Mouse (Mus musculus) stomach, embryonic 14.5 days (tissue): ENCODE results near the gene Grik5. TPM values are rescaled to one million over a fixed set of nuclear protein-coding genes. Genes with fewer than 3 reads are reported as not detected.

ENCODE experiments used
- ATAC-seq: fragments of 200-750 bp; cut with Nextera tagmentation; 2 replicates; pipeline ENCODE4 v1.8.0; 2017; ENCODE audit warnings: low read depth, moderate TSS enrichment; ENCODE audit not compliant: insufficient number of reproducible peaks, insufficient read depth, low FRiP score
- H3K27ac ChIP-seq: fragments of 300-500 bp; sonication (generic); 2 replicates; pipeline ENCODE4 v1.5.1; 2014; ENCODE audit warnings: mild to moderate bottlenecking, low read length, moderate library complexity, mixed read lengths
- H3K27me3 ChIP-seq: fragments of 300-500 bp; sonication (generic); 2 replicates; pipeline ENCODE4 v1.6.1; 2014; ENCODE audit warnings: low read length, control low read depth, mixed read lengths; ENCODE audit not compliant: control insufficient read depth, insufficient read depth
- H3K36me3 ChIP-seq: fragments of 300-500 bp; sonication (generic); 2 replicates; pipeline ENCODE4 v1.6.1; 2014; ENCODE audit warnings: mild to moderate bottlenecking, control low read depth, low read length, moderate library complexity, mixed read lengths; ENCODE audit not compliant: control insufficient read depth, insufficient read depth
- H3K4me1 ChIP-seq: fragments of 300-500 bp; sonication (generic); 2 replicates; pipeline ENCODE4 v1.6.1; 2014; ENCODE audit warnings: low read length, control low read depth, mixed read lengths; ENCODE audit not compliant: control insufficient read depth, insufficient read depth
- H3K4me2 ChIP-seq: fragments of 300-500 bp; sonication (generic); replicated peaks from 2 replicates; pipeline ENCODE4 v1.6.1; 2014; ENCODE audit warnings: low read depth, low read length, control low read depth
- H3K4me3 ChIP-seq: fragments of 300-500 bp; sonication (generic); 2 replicates; pipeline ENCODE4 v1.5.1; 2014; ENCODE audit warnings: low read depth, low read length, control low read depth
- H3K9ac ChIP-seq: fragments of 300-500 bp; sonication (generic); replicated peaks from 2 replicates; pipeline ENCODE4 v1.6.1; 2014; ENCODE audit warnings: low read depth, mild to moderate bottlenecking, control low read depth, low read length, moderate library complexity, mixed read lengths
- H3K9me3 ChIP-seq: fragments of 300-500 bp; sonication (generic); 2 replicates; pipeline ENCODE4 v1.6.1; 2016; ENCODE audit warnings: low read depth, low read length, control low read depth; ENCODE audit not compliant: control insufficient read depth
- WGBS: fragments of 180-500 bp; shearing (Covaris S2); extraction: QIAGEN DNeasy Blood & Tissue Kit; methylation state at CpG from one replicate; pipeline ENCODE4 v1.1.7; 2014; 5-methylcytosine and 5-hydroxymethylcytosine counted together
- polyA plus RNA-seq: library from polyadenylated mRNA; unstranded; fragments of >200 nt; fragmentation: Nextera tagmentation; extraction: Ambion mirVana; gene quantifications from 2 replicates; pipeline ENCODE4 v1.2.1, GENCODE M21; 2014

Gene Grik5
- polyA plus RNA-seq: 12.3 and 13.0 TPM in 2 replicates

DNA sequence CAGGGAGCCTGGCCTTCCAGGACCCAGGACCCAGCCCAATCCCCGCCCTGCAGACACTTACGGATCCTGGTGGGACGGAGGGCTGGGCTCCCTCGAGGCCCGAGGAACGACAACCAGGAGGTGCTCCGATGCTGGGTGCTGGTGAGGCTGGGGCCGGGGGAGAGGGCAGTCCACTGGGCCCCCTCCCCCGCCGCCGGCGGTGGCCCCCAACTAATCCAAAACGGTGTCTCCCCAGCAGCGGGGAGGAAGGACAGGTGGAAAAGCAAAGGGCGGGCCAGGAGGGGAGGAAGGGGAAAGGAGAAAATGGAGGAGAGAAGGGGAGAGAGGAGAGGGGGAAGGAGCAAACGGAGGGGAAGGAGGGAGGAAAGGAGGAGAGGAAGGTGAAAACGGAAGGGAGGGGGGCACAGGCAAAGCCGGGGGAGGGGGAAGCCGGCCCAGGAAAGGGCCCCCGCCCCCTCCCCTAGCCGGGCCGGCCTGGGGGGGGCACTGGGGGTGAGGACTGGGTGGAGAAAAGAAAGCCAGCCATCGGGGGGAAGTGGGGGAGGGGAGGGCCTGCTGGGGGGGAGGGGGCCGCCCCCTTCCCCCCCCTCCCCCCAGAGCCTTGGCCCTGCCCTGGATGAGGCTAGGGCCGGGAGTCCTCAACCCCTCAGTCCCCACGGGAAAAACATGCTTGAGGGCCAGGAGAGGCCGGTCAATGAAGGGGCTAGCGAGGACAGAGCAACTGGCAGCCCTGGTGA lies at the start of gene Grik5, which contains the start of gene Zfp574:
Grik5 (minus strand) TSS at position 368 of the 737 bp plus-strand sequence.
Zfp574 (plus strand) TSS at position 589 of the 737 bp plus-strand sequence.
- Histone ChIP-seq H3K9ac (peak within 1 kb of the TSS; percentile 72), H3K4me3 (peak within 1 kb of the TSS; percentile 66), H3K9me3 (no peaks in the 10 kb centered on the region), H3K4me2 (peak within 1 kb of the TSS; percentile 93), H3K4me1 (peaks cover 23% of the 10 kb centered on the region), H3K27me3 (no peaks in the 10 kb centered on the region), H3K36me3 (peaks cover 8% of the 10 kb centered on the region), H3K27ac (peak within 1 kb of the TSS; percentile 83)
- ATAC-seq: no peak
- under 1% methylated on average over 26 of the region's 28 CpGs for WGBS

DNA sequence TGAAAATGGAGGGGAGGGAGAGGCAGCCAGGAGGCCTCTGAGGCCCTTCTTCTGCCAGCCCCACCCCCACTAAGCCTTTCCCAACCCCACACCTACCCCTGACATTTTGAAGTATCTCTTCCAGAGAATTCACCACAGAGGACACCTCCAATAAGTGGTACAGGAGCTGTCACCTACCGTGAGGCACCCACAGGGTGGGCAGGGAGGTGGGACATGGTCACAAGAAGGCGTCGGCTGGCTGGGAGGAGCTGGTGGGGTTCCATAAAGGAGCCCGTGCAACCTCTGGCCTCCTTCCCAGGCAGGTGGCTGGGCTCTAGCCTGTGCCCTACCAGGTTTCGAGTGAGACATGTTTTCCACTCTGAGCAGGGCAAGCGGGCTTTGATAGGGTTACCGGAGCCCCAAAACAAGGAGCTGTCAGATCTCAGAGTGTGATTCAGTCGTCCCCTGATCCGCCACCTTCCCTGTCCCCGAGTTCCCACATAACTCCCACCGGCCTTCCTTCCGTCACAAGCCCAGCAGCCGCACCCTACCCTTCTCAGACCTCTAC lies 49.2 kb upstream of the Grik5 start:
- H3K9me3 ChIP-seq: no peaks in the 10 kb centered on the region
- no peak for ATAC-seq
- H3K4me2 ChIP-seq: no peak overlapping the region
- no peak overlapping the region for H3K9ac ChIP-seq
- no peaks in the 10 kb centered on the region; the same call in 1 of the 2 replicates for H3K4me1 ChIP-seq
- H3K36me3 ChIP-seq: no peaks in the 10 kb centered on the region
- WGBS: 63% methylated on average over 13 of the region's 13 CpGs
- no peaks in the 10 kb centered on the region for H3K27me3 ChIP-seq
- no peak overlapping the region for H3K27ac ChIP-seq
- no peak overlapping the region for H3K4me3 ChIP-seq

GRCm38 (mm10) chr7:25120061-25120834 lies 48.1 kb upstream of the Grik5 start:
- no peak for ATAC-seq
- Histone ChIP-seq H3K4me1 (no peaks in the 10 kb centered on the region; the same call in 1 of the 2 replicates), H3K36me3 (no peaks in the 10 kb centered on the region), H3K4me2 (no peak overlapping the region), H3K27me3 (no peaks in the 10 kb centered on the region), H3K4me3 (no peak overlapping the region), H3K9ac (no peak overlapping the region), H3K27ac (no peak overlapping the region), H3K9me3 (no peaks in the 10 kb centered on the region)
- WGBS: 62% methylated on average over 25 of the region's 25 CpGs

DNA sequence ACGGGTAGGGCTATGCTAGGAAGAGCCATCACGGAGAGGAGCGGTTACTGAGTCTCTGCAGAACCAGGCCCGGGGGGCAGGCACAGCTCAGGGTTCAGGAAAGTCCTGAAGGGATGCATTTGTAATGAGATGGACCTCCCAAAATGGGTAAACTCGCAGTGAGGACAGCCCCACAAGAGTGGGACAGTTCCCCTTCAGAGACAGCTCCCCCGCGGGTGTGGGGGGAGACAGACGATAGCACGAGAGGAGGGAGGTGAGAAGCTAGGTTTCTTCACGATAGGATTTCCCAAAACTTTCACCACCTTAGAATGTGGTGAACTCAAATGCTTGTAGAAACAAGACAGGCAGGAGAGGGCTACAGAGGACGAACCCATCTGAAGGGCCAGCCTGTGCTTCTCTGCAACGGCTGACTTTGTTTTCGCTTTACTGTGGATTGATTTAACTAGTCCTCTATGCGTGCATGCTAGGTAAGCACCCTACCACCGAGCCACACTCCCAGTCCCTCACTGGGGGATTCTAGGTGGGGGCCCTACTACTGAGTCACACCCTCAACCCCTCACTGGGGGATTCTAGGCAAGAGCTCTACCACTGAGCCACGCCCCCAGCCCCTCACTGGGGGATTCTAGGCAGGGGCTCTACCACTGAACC lies 40.9 kb upstream of the Grik5 start:
- Histone ChIP-seq H3K27me3 (no peaks in the 10 kb centered on the region), H3K4me3 (no peak overlapping the region), H3K4me2 (no peak overlapping the region), H3K4me1 (no peaks in the 10 kb centered on the region), H3K27ac (no peak overlapping the region), H3K36me3 (no peaks in the 10 kb centered on the region), H3K9ac (no peak overlapping the region), H3K9me3 (no peaks in the 10 kb centered on the region)
- ATAC-seq: no peak
- 84% methylated on average over 16 of the region's 16 CpGs for WGBS

GRCm38 (mm10) chr7:25112178-25112955 lies 40.2 kb upstream of the Grik5 start:
- no peak overlapping the region for H3K9ac ChIP-seq
- H3K36me3 ChIP-seq: no peaks in the 10 kb centered on the region
- H3K27ac ChIP-seq: no peak overlapping the region
- no peaks in the 10 kb centered on the region for H3K27me3 ChIP-seq
- H3K4me2 ChIP-seq: no peak overlapping the region
- 84% methylated on average over 17 of the region's 17 CpGs for WGBS
- H3K4me3 ChIP-seq: no peak overlapping the region
- H3K9me3 ChIP-seq: no peaks in the 10 kb centered on the region
- no peaks in the 10 kb centered on the region for H3K4me1 ChIP-seq
- 0 out of 2 replicates have a peak, but pooled peaks have one; percentile 46 for ATAC-seq

DNA sequence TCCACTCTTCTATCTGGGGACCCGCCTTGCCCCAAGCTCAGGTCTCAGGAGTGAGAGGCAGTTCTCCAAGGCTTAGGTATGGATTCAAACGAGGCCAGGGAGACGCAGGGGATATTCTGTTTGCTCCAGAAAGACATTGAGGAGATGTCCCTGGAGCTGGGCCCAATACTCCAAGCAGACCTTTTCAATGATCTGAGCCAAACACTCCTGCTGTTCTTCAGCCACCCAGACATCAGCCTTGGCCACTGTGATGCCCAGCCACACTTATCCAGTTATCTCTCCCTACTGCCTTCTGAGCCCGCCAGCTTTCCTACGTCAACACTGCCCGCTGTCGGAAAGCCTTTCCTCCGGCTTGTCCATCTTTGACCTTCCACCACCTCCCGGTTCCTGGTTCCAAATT lies 38.2 kb upstream of the Grik5 start:
- H3K9me3 ChIP-seq: no peaks in the 10 kb centered on the region
- no peak for ATAC-seq
- H3K27ac ChIP-seq: no peak overlapping the region
- 82% methylated on average over 9 of the region's 9 CpGs for WGBS
- H3K9ac ChIP-seq: no peak overlapping the region
- no peak overlapping the region for H3K4me2 ChIP-seq
- no peaks in the 10 kb centered on the region for H3K36me3 ChIP-seq
- H3K27me3 ChIP-seq: no peaks in the 10 kb centered on the region
- H3K4me1 ChIP-seq: no peaks in the 10 kb centered on the region
- H3K4me3 ChIP-seq: no peak overlapping the region

GRCm38 (mm10) chr7:25109355-25109754 lies 37.2 kb upstream of the Grik5 start:
- Histone ChIP-seq H3K27me3 (no peaks in the 10 kb centered on the region), H3K27ac (no peak overlapping the region), H3K36me3 (no peaks in the 10 kb centered on the region), H3K4me2 (no peak overlapping the region), H3K9me3 (no peaks in the 10 kb centered on the region), H3K4me1 (no peaks in the 10 kb centered on the region), H3K9ac (no peak overlapping the region), H3K4me3 (no peak overlapping the region)
- 81% methylated on average over 12 of the region's 12 CpGs for WGBS
- ATAC-seq: no peak
